Mouse (Mus musculus) hindbrain, embryonic 11.5 days (tissue): Measurements from ENCODE around the gene Adap2. TPM values are rescaled to one million over a fixed set of nuclear protein-coding genes. Genes with fewer than 3 reads are reported as not detected.
A peak's percentile ranks its signal among the peaks of the same experiment; 100 is the strongest.

Source experiments
- ATAC-seq: fragments of 200-750 bp; cut with Nextera tagmentation; 2 replicates; pipeline ENCODE4 v1.8.0; 2017; ENCODE audit warnings: mild to moderate bottlenecking, moderate TSS enrichment, moderate library complexity; ENCODE audit not compliant: low FRiP score
- DNase-seq: peaks from one replicate; pipeline ENCODE4 v3.0.0-alpha.2; 2015; ENCODE audit warnings: low spot score
- H3K27ac ChIP-seq: fragments of 300-500 bp; sonication (generic); 2 replicates; pipeline ENCODE4 v1.5.1; 2014; ENCODE audit warnings: mild to moderate bottlenecking, low read depth, low read length
- H3K27me3 ChIP-seq: fragments of 300-500 bp; sonication (generic); 2 replicates; pipeline ENCODE4 v1.6.1; 2014; ENCODE audit warnings: mild to moderate bottlenecking, low read length, moderate library complexity, mixed read lengths; ENCODE audit not compliant: control insufficient read depth, insufficient read depth
- H3K36me3 ChIP-seq: fragments of 300-500 bp; sonication (generic); 2 replicates; pipeline ENCODE4 v1.6.1; 2014; ENCODE audit warnings: mild to moderate bottlenecking, low read length, moderate library complexity, mixed read lengths; ENCODE audit not compliant: control insufficient read depth, insufficient read depth
- H3K4me1 ChIP-seq: fragments of 300-500 bp; sonication (generic); replicated peaks from 2 replicates; pipeline ENCODE4 v1.6.1; 2014; ENCODE audit warnings: low read length, mixed read lengths; ENCODE audit not compliant: control insufficient read depth, insufficient read depth
- H3K4me2 ChIP-seq: fragments of 300-500 bp; sonication (generic); replicated peaks from 2 replicates; pipeline ENCODE4 v1.6.1; 2014; ENCODE audit warnings: mild to moderate bottlenecking, low read depth, low read length
- H3K4me3 ChIP-seq: fragments of 300-500 bp; sonication (generic); 2 replicates; pipeline ENCODE4 v1.5.1; 2014; ENCODE audit warnings: low read depth, low read length
- H3K9ac ChIP-seq: fragments of 300-500 bp; sonication (generic); 2 replicates; pipeline ENCODE4 v1.6.1; 2014; ENCODE audit warnings: low read depth, low read length
- H3K9me3 ChIP-seq: fragments of 300-500 bp; sonication (generic); 2 replicates; pipeline ENCODE4 v1.6.1; 2016; ENCODE audit warnings: low read length; ENCODE audit not compliant: control insufficient read depth
- WGBS: fragments of 180-500 bp; shearing (Covaris S2); extraction: QIAGEN DNeasy Blood & Tissue Kit; methylation state at CpG from one replicate; pipeline ENCODE4 v1.1.7; 2014; 5-methylcytosine and 5-hydroxymethylcytosine counted together
- polyA plus RNA-seq: library from polyadenylated mRNA; unstranded; fragments of >200 nt; fragmentation: Nextera tagmentation; extraction: Ambion mirVana; gene quantifications from 2 replicates; pipeline ENCODE4 v1.2.1, GENCODE M21; 2014

The Adap2 gene
- polyA plus RNA-seq, 1 experiment from 2014 or later = 1.1 TPM

DNA sequence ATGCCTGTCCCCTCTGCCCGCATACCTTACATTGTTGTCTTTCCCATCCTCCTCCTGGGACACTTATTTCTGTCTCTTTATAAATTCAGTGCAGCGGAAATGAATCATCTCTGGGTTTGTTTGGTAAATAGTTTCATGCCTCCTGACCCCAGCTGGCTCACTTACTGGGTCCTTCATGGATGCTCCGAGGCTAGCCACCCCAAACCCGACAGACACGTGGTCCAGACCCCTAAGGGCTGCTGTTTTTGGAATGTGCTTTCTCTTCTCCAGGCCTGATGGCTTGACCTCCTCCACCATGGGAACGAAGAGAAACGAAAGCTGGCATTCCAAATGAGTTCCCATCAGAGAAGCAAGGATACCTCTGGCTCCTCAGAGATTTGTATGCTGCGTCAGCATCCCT lies 1.5 kb upstream of the Adap2 start:
- Histone ChIP-seq H3K27me3 (peaks cover 26% of the 10 kb centered on the region), H3K9me3 (no peaks in the 10 kb centered on the region), H3K4me2 (no peak overlapping the region), H3K27ac (no peak overlapping the region), H3K4me3 (no peak overlapping the region), H3K9ac (no peak overlapping the region), H3K36me3 (no peaks in the 10 kb centered on the region), H3K4me1 (no peaks in the 10 kb centered on the region)
- no peak for DNase-seq
- WGBS = 81% methylated on average over 8 of the region's 8 CpGs
- no peak for ATAC-seq

DNA sequence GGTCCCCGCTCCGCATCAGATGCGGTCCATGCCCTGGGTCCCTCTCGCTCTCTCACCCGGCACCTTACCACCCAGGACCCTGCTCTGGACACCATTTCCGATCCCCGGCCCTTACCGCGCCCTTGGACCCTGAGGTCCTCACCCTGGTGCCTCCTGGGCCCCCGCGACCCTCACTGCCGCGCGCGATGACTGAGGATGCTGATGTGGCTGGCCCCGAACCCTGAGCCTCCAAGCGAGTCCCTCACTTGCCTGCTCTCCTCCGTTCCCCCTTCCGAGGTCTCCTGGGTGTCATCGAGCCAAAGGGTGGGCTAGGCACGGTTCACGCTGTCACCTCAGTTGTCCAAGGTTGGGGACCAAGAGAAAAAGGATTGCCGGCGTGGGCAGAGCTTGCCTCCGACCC lies 596 bp downstream of the Adap2 start:
- Histone ChIP-seq H3K9me3 (no peaks in the 10 kb centered on the region), H3K36me3 (no peaks in the 10 kb centered on the region), H3K27ac (no peak overlapping the region), H3K4me2 (peak overlapping the region; percentile 60), H3K27me3 (peaks cover 26% of the 10 kb centered on the region), H3K4me1 (no peaks in the 10 kb centered on the region), H3K9ac (no peak overlapping the region), H3K4me3 (peak overlapping the region; percentile 46)
- no peak for ATAC-seq
- no peak for DNase-seq
- WGBS = 23% methylated on average over 25 of the region's 25 CpGs

DNA sequence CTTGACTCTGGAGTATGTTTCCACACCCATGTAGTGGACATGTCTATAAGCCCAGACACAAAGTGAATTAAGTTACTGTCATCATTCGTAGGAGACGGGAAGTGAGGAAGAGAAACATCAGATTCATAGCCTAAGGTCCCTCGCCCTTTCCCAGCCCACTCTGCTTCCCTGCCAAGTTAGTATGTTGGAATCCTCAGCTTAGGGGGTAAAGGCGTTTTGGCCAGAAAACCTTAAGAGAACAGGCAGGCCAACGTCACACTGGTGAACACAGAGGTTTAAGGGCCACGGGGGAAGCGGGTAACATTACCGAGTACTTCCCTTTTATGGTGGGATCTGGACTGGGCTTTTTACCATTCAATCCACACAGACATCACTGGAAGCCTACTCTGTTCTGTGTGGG lies 1.6 kb downstream of the Adap2 start:
- Histone ChIP-seq H3K4me2 (no peak overlapping the region), H3K36me3 (no peaks in the 10 kb centered on the region), H3K27ac (no peak overlapping the region), H3K27me3 (peaks cover 26% of the 10 kb centered on the region), H3K9ac (no peak overlapping the region), H3K4me3 (no peak overlapping the region), H3K9me3 (no peaks in the 10 kb centered on the region), H3K4me1 (no peaks in the 10 kb centered on the region)
- WGBS = 91% methylated on average over 8 of the region's 8 CpGs
- ATAC-seq (no peak), DNase-seq (no peak)

DNA sequence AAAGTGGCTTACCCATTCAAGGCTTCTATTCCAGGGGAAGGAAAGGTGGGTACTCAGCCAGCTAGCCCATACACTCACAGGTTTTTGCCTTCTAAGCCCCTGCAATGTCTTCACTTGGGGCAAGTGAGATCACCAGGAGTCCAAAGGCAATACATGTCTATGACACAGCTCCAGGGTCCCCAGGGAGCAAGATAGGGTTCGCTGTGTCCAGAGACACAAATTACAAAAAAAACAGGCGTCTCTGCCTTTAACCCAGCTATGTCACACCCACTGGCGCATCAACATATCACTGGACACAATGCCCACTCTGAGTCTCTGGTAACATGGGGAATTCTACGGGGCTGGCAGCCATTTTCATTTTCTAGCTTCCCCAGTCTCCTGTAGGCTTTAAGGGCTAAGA lies 2.1 kb downstream of the Adap2 start:
- Histone ChIP-seq H3K9me3 (no peaks in the 10 kb centered on the region), H3K36me3 (no peaks in the 10 kb centered on the region), H3K27ac (no peak overlapping the region), H3K27me3 (peaks cover 26% of the 10 kb centered on the region), H3K9ac (no peak overlapping the region), H3K4me1 (no peaks in the 10 kb centered on the region), H3K4me3 (no peak overlapping the region), H3K4me2 (no peak overlapping the region)
- no peak for DNase-seq
- ATAC-seq = no peak
- WGBS = 85% methylated on average over 4 of the region's 4 CpGs

DNA sequence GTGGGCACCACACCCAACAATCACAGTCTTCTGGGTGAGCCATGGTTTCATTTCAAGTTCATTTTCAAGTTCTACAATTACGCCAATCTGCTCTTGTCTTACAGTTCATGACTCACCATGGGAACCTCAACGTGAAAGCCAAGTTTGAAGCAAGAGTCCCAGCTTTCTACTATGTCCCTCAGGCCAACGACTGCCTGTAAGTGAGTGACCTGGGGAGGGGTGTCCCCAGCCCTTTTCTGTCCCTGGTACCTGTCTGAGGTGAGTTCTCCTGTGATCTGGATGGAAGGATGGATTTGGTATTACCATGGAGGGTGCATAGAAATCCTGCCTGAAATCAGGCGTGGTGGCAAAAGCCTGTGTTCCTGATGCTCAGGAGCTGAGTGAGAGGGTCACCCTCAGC lies 2.9 kb downstream of the Adap2 start:
- Histone ChIP-seq H3K4me2 (no peak overlapping the region), H3K9ac (no peak overlapping the region), H3K27ac (no peak overlapping the region), H3K4me3 (no peak overlapping the region), H3K9me3 (no peaks in the 10 kb centered on the region), H3K36me3 (no peaks in the 10 kb centered on the region), H3K27me3 (peaks cover 26% of the 10 kb centered on the region), H3K4me1 (no peaks in the 10 kb centered on the region)
- DNase-seq (no peak), ATAC-seq (no peak)
- WGBS = 77% methylated on average over 4 of the region's 4 CpGs

DNA sequence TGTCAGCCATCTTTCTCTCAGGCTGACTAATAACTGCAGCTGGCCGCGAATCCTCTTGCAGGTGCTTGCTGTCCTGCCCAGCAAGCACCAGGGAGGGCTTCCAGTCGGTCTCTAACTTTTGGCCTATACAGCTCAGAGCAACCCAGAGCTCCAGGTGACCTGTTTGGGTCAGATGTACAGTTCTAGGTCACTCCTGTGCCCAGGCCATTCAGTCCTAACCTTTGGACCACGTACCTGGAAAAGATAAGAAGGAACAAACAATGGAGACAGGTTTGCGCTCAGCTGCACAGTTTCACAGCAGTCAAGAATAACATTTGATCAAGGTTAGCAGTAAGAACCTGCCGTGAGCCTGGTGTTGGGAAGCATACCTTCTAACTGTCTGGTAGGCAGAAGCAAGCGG lies 5.1 kb downstream of the Adap2 start:
- no peaks in the 10 kb centered on the region for H3K36me3 ChIP-seq
- H3K27me3 ChIP-seq = peaks cover 14% of the 10 kb centered on the region
- H3K27ac ChIP-seq = no peak overlapping the region
- H3K4me3 ChIP-seq = no peak overlapping the region
- no peaks in the 10 kb centered on the region for H3K9me3 ChIP-seq
- no peaks in the 10 kb centered on the region for H3K4me1 ChIP-seq
- H3K9ac ChIP-seq = no peak overlapping the region
- DNase-seq (no peak), ATAC-seq (no peak)
- no peak overlapping the region for H3K4me2 ChIP-seq
- WGBS = 83% methylated on average over 7 of the region's 7 CpGs

DNA sequence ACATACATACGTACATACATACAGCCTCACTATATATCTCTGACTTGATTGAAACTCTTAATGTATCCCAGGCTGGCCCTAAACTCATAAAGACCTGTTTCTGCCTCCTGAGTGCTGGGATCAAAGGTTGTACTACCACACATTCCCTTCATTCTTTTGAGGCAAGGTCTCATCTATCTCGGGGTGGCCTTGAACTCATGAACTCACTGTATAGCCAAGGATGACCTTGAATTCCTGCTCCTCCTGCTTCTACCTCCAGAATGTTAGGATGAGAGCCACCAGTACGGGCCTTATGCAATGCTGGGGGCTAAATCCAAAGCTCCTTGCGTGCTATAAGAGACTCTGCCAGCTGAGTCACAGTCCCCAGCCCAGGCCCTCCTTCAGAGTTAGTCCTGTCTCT lies 7.1 kb downstream of the Adap2 start:
- Histone ChIP-seq H3K4me2 (no peak overlapping the region), H3K36me3 (no peaks in the 10 kb centered on the region), H3K9me3 (no peaks in the 10 kb centered on the region), H3K9ac (no peak overlapping the region), H3K4me3 (no peak overlapping the region), H3K27me3 (no peaks in the 10 kb centered on the region), H3K27ac (no peak overlapping the region), H3K4me1 (no peaks in the 10 kb centered on the region)
- ATAC-seq (no peak), DNase-seq (no peak)
- 86% methylated on average over 4 of the region's 4 CpGs for WGBS

DNA sequence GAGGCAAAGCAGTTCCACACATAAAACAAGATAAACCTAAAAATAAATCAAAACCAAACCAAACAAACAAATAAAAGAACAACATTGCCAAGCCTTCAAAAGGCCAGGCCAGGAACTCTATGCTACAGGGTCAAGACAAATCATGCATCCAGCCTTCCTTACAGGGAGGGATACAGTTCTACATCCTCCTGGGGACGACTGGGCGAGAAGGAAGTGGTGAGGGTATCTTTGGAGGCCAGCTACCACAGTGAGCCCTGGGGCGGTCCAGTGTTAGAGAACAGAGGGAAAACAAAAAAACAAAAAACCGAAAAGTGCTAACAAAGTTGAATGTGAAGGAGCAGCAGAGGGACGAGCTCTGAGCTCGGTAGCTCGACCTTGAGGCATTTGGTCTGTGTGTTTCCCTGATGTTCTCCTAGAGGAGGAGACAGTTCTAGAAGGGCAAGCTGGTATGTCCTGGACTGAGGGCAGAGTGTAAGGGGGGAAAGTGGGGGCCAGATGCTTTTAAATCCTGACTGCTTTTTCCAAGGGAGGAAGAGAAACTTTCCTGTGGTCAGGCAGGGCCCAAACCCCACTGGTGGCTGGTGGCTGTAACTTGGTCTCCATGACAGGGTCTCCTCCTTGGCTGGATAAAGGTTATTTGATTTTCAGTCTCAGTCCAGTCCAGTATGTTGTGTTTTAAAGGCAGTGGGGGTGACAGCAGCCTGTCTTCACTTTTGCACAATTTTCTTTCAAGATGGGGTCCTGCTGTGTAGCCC lies 9.6 kb downstream of the Adap2 start:
- ATAC-seq (no peak), DNase-seq (no peak)
- Histone ChIP-seq H3K36me3 (no peaks in the 10 kb centered on the region), H3K27me3 (no peaks in the 10 kb centered on the region), H3K4me3 (no peak overlapping the region), H3K4me2 (no peak overlapping the region), H3K27ac (no peak overlapping the region), H3K4me1 (no peaks in the 10 kb centered on the region), H3K9ac (no peak overlapping the region), H3K9me3 (no peaks in the 10 kb centered on the region)
- 77% methylated on average over 7 of the region's 7 CpGs for whole genome bisulfite sequencing

DNA sequence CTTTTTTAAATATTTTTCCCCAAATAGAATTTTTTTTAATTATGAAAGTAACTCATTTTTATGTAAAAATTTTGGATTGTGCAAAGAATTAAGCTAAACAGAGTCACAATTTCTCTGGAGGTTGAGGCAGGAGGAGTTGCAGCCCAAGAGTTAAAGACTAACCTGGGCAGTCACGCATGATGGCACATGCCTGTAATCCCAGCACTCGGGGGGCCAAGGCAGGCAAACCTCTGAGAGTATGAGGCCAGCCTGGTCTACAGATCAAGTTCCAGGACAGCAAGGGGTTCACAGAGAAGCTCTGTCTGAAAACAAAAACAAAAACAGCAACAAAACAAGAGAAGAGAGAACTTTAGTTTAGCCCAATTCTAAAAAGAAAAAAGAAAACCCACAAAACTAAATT lies 10.3 kb downstream of the Adap2 start:
- H3K4me2 ChIP-seq = no peak overlapping the region
- H3K4me3 ChIP-seq = no peak overlapping the region
- WGBS = 47% methylated on average over 2 of the region's 2 CpGs
- H3K4me1 ChIP-seq = no peaks in the 10 kb centered on the region
- no peaks in the 10 kb centered on the region for H3K27me3 ChIP-seq
- no peak overlapping the region for H3K9ac ChIP-seq
- H3K27ac ChIP-seq = no peak overlapping the region
- ATAC-seq (no peak), DNase-seq (no peak)
- H3K9me3 ChIP-seq = no peaks in the 10 kb centered on the region
- no peaks in the 10 kb centered on the region for H3K36me3 ChIP-seq
